Mouse (Mus musculus): ENCODE data around the gene Cep72. TPM values are rescaled to one million over a fixed set of nuclear protein-coding genes. Genes with fewer than 3 reads are reported as not detected.
A peak's percentile ranks its signal among the peaks of the same experiment; 100 is the strongest.

The Cep72 gene
- polyA plus RNA-seq, 1 experiment from 2014 or later: 3.8 TPM

DNA sequence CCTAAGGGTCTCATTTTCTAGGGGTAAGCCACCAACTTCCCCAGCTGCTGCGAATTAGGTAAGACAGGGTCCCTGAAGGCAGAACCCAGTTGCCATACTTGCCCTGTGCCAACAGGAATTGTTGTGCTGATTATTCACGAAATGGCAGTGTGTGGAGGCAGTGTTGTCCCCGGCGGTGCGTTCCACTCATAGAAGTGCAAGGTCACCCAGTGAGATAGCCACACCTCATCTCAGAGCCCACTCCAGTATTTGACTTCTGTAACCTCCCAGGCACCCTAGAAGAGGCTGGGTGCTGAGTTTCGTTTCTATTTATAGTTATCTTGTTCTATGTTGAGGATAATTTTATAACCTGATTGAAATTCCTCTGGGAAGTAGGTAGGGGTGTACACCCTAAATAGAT, 36.8 kb upstream of the Cep72 start:
- no peak overlapping the region for H3K9ac ChIP-seq (replicated peaks)

DNA sequence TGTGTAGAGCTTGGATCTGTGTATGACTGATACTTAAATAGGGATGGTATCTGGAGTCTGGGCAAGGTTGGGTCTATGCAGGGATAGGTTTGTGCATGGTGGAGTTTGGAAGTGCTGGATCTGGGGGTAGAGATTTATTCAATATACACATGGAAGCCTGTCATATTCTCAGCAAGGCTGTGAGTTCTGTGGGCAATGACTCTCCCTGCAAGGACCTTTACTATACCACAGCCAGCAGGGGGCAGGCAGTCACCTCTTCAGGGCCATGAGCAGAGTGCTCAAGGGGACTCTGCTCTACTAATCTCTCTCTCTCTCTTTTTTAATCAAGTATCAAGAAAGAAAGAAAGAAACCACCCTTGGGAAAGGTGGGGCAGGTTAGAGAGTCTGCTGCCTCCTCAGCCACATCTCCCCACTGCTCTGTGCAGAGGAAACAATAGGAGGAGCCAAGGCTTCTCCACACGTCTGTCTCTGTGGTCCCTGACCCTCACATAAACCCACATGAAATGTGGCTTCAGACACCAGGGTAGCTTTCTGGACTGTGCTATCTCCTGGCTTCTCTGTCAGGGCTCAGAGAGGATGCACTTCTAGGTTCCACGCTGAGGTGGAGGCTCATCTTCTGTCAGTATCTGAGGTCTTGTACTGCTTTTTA, 34.7 kb upstream of the Cep72 start:
- Histone ChIP-seq H3K4me1 (ENCODE audit: insufficient read depth) (no peaks in the 10 kb centered on the region), H3K9me3 (ENCODE audit: low read length) (no peaks in the 10 kb centered on the region), H3K27ac (ENCODE audit: low read depth) (no peak overlapping the region), H3K27me3 (ENCODE audit: insufficient read depth, low read length) (0 out of 2 replicates have a peak, but pooled peaks cover 4% of the 10 kb centered on the region), H3K9ac (replicated peaks) (no peak overlapping the region), H3K36me3 (replicated peaks; ENCODE audit: insufficient read depth, low read length) (no peaks in the 10 kb centered on the region), H3K4me2 (ENCODE audit: low read depth, low read length) (no peak overlapping the region), H3K4me3 (ENCODE audit: low read depth, low read length) (no peak overlapping the region)
- WGBS (ENCODE audit: insufficient replicate concordance): 27% methylated on average over 2 of the region's 2 CpGs
- TF ChIP-seq CTCF (IDR thresholded peaks at IDR 0.05; ENCODE audit: low read depth) (peak; percentile 84), EP300 (IDR thresholded peaks at IDR 0.05; ENCODE audit: low read depth) (no peak)
- peak; percentile 50; the same call in 1 of the 2 replicates for ATAC-seq
- DNase-seq: peak; percentile 77

More for the DNA sequence above, 36.8 kb upstream of the Cep72 start:
- ATAC-seq: no peak
- Histone ChIP-seq H3K4me2 (ENCODE audit: low read depth, low read length) (no peak overlapping the region), H3K9me3 (ENCODE audit: low read length) (no peaks in the 10 kb centered on the region), H3K27ac (ENCODE audit: low read depth) (no peak overlapping the region), H3K4me1 (ENCODE audit: insufficient read depth) (no peaks in the 10 kb centered on the region), H3K27me3 (ENCODE audit: insufficient read depth, low read length) (0 out of 2 replicates have a peak, but pooled peaks cover 4% of the 10 kb centered on the region), H3K36me3 (replicated peaks; ENCODE audit: insufficient read depth, low read length) (no peaks in the 10 kb centered on the region), H3K4me3 (ENCODE audit: low read depth, low read length) (no peak overlapping the region)
- DNase-seq: no peak
- TF ChIP-seq CTCF (IDR thresholded peaks at IDR 0.05; ENCODE audit: low read depth): no peak
- TF ChIP-seq EP300 (IDR thresholded peaks at IDR 0.05; ENCODE audit: low read depth): no peak
- 72% methylated on average over 6 of the region's 6 CpGs for WGBS (ENCODE audit: insufficient replicate concordance)

DNA sequence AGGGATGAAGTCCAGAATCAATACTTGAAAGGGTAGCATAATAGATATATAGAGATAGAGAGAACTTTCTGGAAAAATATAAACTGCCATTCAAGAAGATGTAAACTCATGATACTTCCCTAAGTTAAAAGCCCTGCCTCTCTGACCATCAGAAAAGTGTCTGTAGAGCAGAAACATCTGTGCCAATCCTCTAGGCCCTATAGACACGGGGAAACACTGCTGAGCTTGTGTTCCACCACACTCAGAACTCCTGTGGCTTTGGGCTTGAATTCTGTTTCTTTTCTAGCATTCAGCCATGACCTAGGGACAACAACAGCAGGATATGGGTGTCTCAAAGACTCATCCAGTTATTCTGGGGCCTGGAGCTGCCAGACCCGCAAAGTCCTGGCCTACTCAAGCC, 33.8 kb upstream of the Cep72 start:
- TF ChIP-seq CTCF (IDR thresholded peaks at IDR 0.05; ENCODE audit: low read depth) (no peak), EP300 (IDR thresholded peaks at IDR 0.05; ENCODE audit: low read depth) (no peak)
- H3K4me2 ChIP-seq (ENCODE audit: low read depth, low read length): no peak overlapping the region
- no peak overlapping the region for H3K4me3 ChIP-seq (ENCODE audit: low read depth, low read length)
- no peak overlapping the region for H3K27ac ChIP-seq (ENCODE audit: low read depth)
- DNase-seq (no peak), ATAC-seq (no peak)
- H3K4me1 ChIP-seq (ENCODE audit: insufficient read depth): no peaks in the 10 kb centered on the region
- H3K9ac ChIP-seq (replicated peaks): no peak overlapping the region
- H3K36me3 ChIP-seq (replicated peaks; ENCODE audit: insufficient read depth, low read length): no peaks in the 10 kb centered on the region
- 62% methylated on average over 2 of the region's 2 CpGs for WGBS (ENCODE audit: insufficient replicate concordance)
- H3K27me3 ChIP-seq (ENCODE audit: insufficient read depth, low read length): 0 out of 2 replicates have a peak, but pooled peaks cover 4% of the 10 kb centered on the region
- no peaks in the 10 kb centered on the region for H3K9me3 ChIP-seq (ENCODE audit: low read length)

DNA sequence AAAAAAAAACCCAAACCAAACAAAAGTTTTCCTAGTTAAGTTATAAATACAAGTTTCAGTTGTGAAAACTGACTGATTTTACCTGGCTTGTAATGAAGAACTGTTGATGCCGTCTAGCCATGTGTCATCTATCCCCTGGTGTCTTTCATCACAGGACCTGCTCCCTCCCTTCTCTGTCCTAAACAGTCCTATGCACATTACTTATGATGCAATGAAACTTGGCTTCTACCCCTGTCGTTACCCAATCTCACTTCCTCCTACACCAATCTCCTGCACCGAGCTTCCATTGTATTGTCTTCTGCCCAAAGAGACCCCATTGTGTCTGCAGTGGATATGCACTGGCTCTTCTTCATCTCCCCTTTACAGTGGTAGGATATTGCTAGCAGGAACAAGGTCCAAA, 28.2 kb upstream of the Cep72 start:
- peak; percentile 68; the same call in 1 of the 2 replicates for ATAC-seq
- no peaks in the 10 kb centered on the region for H3K9me3 ChIP-seq (ENCODE audit: low read length)
- no peak overlapping the region for H3K27ac ChIP-seq (ENCODE audit: low read depth)
- TF ChIP-seq EP300 (IDR thresholded peaks at IDR 0.05; ENCODE audit: low read depth): no peak
- no peak for TF ChIP-seq CTCF (IDR thresholded peaks at IDR 0.05; ENCODE audit: low read depth)
- no peaks in the 10 kb centered on the region for H3K36me3 ChIP-seq (replicated peaks; ENCODE audit: insufficient read depth, low read length)
- no peak for DNase-seq
- 36% methylated on average over 3 of the region's 3 CpGs for WGBS (ENCODE audit: insufficient replicate concordance)
- H3K4me2 ChIP-seq (ENCODE audit: low read depth, low read length): no peak overlapping the region
- H3K9ac ChIP-seq (replicated peaks): no peak overlapping the region
- H3K27me3 ChIP-seq (ENCODE audit: insufficient read depth, low read length): no peaks in the 10 kb centered on the region
- H3K4me1 ChIP-seq (ENCODE audit: insufficient read depth): no peaks in the 10 kb centered on the region
- no peak overlapping the region for H3K4me3 ChIP-seq (ENCODE audit: low read depth, low read length)

DNA sequence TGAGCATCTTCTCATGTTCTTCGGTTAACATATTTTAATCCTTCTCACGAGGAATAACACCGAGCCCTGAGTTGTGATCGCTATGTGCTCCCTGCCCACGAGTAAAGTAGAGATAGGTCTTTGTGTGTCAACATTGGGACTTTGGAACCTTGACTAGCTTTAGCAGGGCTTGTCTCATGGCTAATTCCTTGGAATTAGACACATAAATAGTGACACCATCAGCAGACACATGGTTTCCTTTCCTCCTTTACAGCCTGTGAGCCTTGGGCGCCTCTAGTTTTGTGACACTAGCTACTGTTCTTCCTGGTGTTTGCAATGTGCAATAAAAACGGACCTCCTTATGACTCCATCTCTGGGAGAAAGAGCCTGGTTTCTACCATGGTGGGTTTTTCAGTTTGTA, 11.3 kb upstream of the Cep72 start:
- Histone ChIP-seq H3K4me1 (ENCODE audit: insufficient read depth) (peaks cover 6% of the 10 kb centered on the region), H3K4me2 (ENCODE audit: low read depth, low read length) (no peak overlapping the region), H3K9me3 (ENCODE audit: low read length) (no peaks in the 10 kb centered on the region), H3K36me3 (replicated peaks; ENCODE audit: insufficient read depth, low read length) (no peaks in the 10 kb centered on the region), H3K4me3 (ENCODE audit: low read depth, low read length) (no peak overlapping the region), H3K9ac (replicated peaks) (no peak overlapping the region), H3K27me3 (ENCODE audit: insufficient read depth, low read length) (no peaks in the 10 kb centered on the region), H3K27ac (ENCODE audit: low read depth) (no peak overlapping the region)
- DNase-seq (no peak), ATAC-seq (no peak)
- TF ChIP-seq CTCF (IDR thresholded peaks at IDR 0.05; ENCODE audit: low read depth) (no peak), EP300 (IDR thresholded peaks at IDR 0.05; ENCODE audit: low read depth) (no peak)
- WGBS (ENCODE audit: insufficient replicate concordance): 83% methylated on average over 7 of the region's 7 CpGs

DNA sequence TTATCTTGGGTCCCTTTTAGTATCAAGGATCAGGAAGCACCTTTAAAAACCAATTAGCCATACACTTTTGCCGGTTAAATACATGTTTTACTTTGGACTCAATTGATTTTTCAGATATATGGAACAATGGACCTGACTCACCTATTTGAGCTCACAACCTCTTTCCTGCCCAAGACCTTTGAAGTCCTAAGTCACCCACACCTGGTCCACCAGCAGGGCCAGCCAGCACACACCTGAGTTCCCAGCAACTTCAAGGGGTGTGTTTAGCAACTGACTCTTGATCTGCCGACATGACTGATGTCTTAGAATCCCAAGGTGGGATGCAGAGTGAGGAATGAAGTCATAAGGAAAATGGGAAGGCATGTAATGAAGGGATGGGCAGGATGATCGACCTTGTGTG, 9.6 kb upstream of the Cep72 start:
- Histone ChIP-seq H3K27me3 (ENCODE audit: insufficient read depth, low read length) (no peaks in the 10 kb centered on the region), H3K4me3 (ENCODE audit: low read depth, low read length) (no peak overlapping the region), H3K4me1 (ENCODE audit: insufficient read depth) (peaks cover 6% of the 10 kb centered on the region), H3K27ac (ENCODE audit: low read depth) (no peak overlapping the region), H3K36me3 (replicated peaks; ENCODE audit: insufficient read depth, low read length) (no peaks in the 10 kb centered on the region), H3K9me3 (ENCODE audit: low read length) (no peaks in the 10 kb centered on the region), H3K4me2 (ENCODE audit: low read depth, low read length) (no peak overlapping the region), H3K9ac (replicated peaks) (no peak overlapping the region)
- ATAC-seq (no peak), DNase-seq (no peak)
- 58% methylated on average over 3 of the region's 3 CpGs for WGBS (ENCODE audit: insufficient replicate concordance)
- TF ChIP-seq CTCF (IDR thresholded peaks at IDR 0.05; ENCODE audit: low read depth) (no peak), EP300 (IDR thresholded peaks at IDR 0.05; ENCODE audit: low read depth) (no peak)
